Mouse (Mus musculus): ENCODE measurements around the gene Gprin3. TPM values are rescaled to one million over a fixed set of nuclear protein-coding genes. Genes with fewer than 3 reads are reported as not detected.

The Gprin3 gene
- total RNA-seq (2021) = 1 to 10 TPM in 1 of 2 experiments, under 1 TPM in 1; 0.66 to 1.0 TPM
- long read RNA-seq, experiment 1, full-length matches to known transcripts = 1 of 1 reads
- long read RNA-seq, experiment 1, partial matches to known transcripts = 0 of 1 reads
- long read RNA-seq, experiment 1, other reads (novel, unspliced or antisense) = 0 of 1 reads
- long read RNA-seq, experiment 2, partial matches to known transcripts = 0 of 1 reads
- long read RNA-seq, experiment 2, other reads (novel, unspliced or antisense) = 1 of 1 reads

GRCm38 (mm10) chr6:59425824-59426533 lies at the start of gene Gprin3:
TSS of gene Gprin3 (minus strand) at chr6:59426294.
- peak; percentile 80 for DNase-seq

- no peak for DNase-seq
These were observed 32.8 kb upstream of the Gprin3 start for GRCm38 (mm10) chr6:59458861-59459260.

- DNase-seq = no peak
These were observed 30.0 kb upstream of the Gprin3 start for GRCm38 (mm10) chr6:59456116-59456515.

- no peak for DNase-seq
These were observed 25.3 kb upstream of the Gprin3 start for GRCm38 (mm10) chr6:59451348-59451747.

GRCm38 (mm10) chr6:59445101-59445503 lies 19.0 kb upstream of the Gprin3 start:
- DNase-seq = no peak

GRCm38 (mm10) chr6:59435906-59436305 lies 9.8 kb upstream of the Gprin3 start:
- no peak for DNase-seq

- no peak for DNase-seq
These were observed 7.0 kb upstream of the Gprin3 start for GRCm38 (mm10) chr6:59433116-59433515.

GRCm38 (mm10) chr6:59426534-59426885 lies 416 bp upstream of the Gprin3 start:
- DNase-seq = no peak

- no peak for DNase-seq
These were observed 988 bp downstream of the Gprin3 start for GRCm38 (mm10) chr6:59424871-59425740.

GRCm38 (mm10) chr6:59423836-59424235 lies 2.3 kb downstream of the Gprin3 start:
- no peak for DNase-seq

GRCm38 (mm10) chr6:59419264-59419663 lies 6.8 kb downstream of the Gprin3 start:
- no peak for DNase-seq

GRCm38 (mm10) chr6:59418659-59419058 lies 7.4 kb downstream of the Gprin3 start:
- DNase-seq = no peak

GRCm38 (mm10) chr6:59414816-59415215 lies 11.3 kb downstream of the Gprin3 start:
- no peak for DNase-seq

GRCm38 (mm10) chr6:59412417-59413346 lies 13.4 kb downstream of the Gprin3 start:
- no peak for DNase-seq

- no peak for DNase-seq
These were observed 16.9 kb downstream of the Gprin3 start for GRCm38 (mm10) chr6:59409001-59409700.

- DNase-seq = no peak
These were observed 18.6 kb downstream of the Gprin3 start for GRCm38 (mm10) chr6:59407482-59407997.

- DNase-seq = no peak
These were observed 35.9 kb downstream of the Gprin3 start for GRCm38 (mm10) chr6:59390208-59390607.

GRCm38 (mm10) chr6:59365300-59365699 lies 60.8 kb downstream of the Gprin3 start:
- DNase-seq = no peak

- no peak for DNase-seq
These were observed 62.8 kb downstream of the Gprin3 start for GRCm38 (mm10) chr6:59363282-59363681.

GRCm38 (mm10) chr6:59354943-59355342 lies 71.2 kb downstream of the Gprin3 start:
- no peak for DNase-seq
